Mouse (Mus musculus): ENCODE measurements around the gene Defb26. TPM values are rescaled to one million over a fixed set of nuclear protein-coding genes. Genes with fewer than 3 reads are reported as not detected.

Gene Defb26
- polyA plus RNA-seq (2012; rRNA removed) (not detected in 2 replicates), polyA plus RNA-seq (2014; fragmentation: Nextera tagmentation; extraction: Ambion mirVana) (not detected in 2 replicates)

GRCm38 (mm10) chr2:152511592-152511991 is at the start of gene Defb26:
Gene Defb26 (minus strand): TSS chr2:152511692.
- H3K9me3 ChIP-seq (ENCODE audit: control insufficient read depth, low read length): no peaks in the 10 kb centered on the region
- 85% methylated on average over 1 of the region's 1 CpGs for WGBS
- no peaks in the 10 kb centered on the region for H3K4me1 ChIP-seq (ENCODE audit: control insufficient read depth, insufficient read depth, low read length)
- H3K4me2 ChIP-seq (replicated peaks; ENCODE audit: low read depth, low read length, severe bottlenecking): no peak within 1 kb of the TSS
- no peak for ATAC-seq (ENCODE audit: low FRiP score, low read depth)
- no peak for DNase-seq (ENCODE audit: low spot score)
- H3K27me3 ChIP-seq (ENCODE audit: control insufficient read depth, insufficient read depth, low read length): no peaks in the 10 kb centered on the region
- no peaks in the 10 kb centered on the region for H3K36me3 ChIP-seq (ENCODE audit: control insufficient read depth, insufficient read depth, low read length)
- TF ChIP-seq POLR2A (IDR thresholded peaks at IDR 0.05; ENCODE audit: borderline replicate concordance, extremely low read depth, insufficient read depth, insufficient read length): no peak
- no peak within 1 kb of the TSS for H3K9ac ChIP-seq (ENCODE audit: low read depth, low read length, severe bottlenecking)
- no peak within 1 kb of the TSS for H3K4me3 ChIP-seq (replicated peaks; ENCODE audit: low read length)
- no peak within 1 kb of the TSS for H3K27ac ChIP-seq (replicated peaks; ENCODE audit: low read depth, low read length)

GRCm38 (mm10) chr2:152556655-152557054 is 45.2 kb upstream of the Defb26 start:
- Histone ChIP-seq H3K4me2 (replicated peaks; ENCODE audit: low read depth, low read length, severe bottlenecking) (no peak overlapping the region), H3K4me3 (replicated peaks; ENCODE audit: low read length) (no peak overlapping the region), H3K27ac (replicated peaks; ENCODE audit: low read depth, low read length) (no peak overlapping the region), H3K4me1 (ENCODE audit: control insufficient read depth, insufficient read depth, low read length) (no peaks in the 10 kb centered on the region), H3K9me3 (ENCODE audit: control insufficient read depth, low read length) (no peaks in the 10 kb centered on the region), H3K36me3 (ENCODE audit: control insufficient read depth, insufficient read depth, low read length) (no peaks in the 10 kb centered on the region), H3K9ac (ENCODE audit: low read depth, low read length, severe bottlenecking) (no peak overlapping the region), H3K27me3 (ENCODE audit: control insufficient read depth, insufficient read depth, low read length) (no peaks in the 10 kb centered on the region)
- DNase-seq (ENCODE audit: low spot score): no peak
- 83% methylated on average over 7 of the region's 7 CpGs for WGBS
- no peak for ATAC-seq (ENCODE audit: low FRiP score, low read depth)
- no peak for TF ChIP-seq POLR2A (IDR thresholded peaks at IDR 0.05; ENCODE audit: borderline replicate concordance, extremely low read depth, insufficient read depth, insufficient read length)

GRCm38 (mm10) chr2:152553774-152554423 is 42.4 kb upstream of the Defb26 start:
- H3K4me3 ChIP-seq (replicated peaks; ENCODE audit: low read length): no peak overlapping the region
- WGBS: 12% methylated on average over 16 of the region's 16 CpGs
- H3K27ac ChIP-seq (replicated peaks; ENCODE audit: low read depth, low read length): no peak overlapping the region
- H3K36me3 ChIP-seq (ENCODE audit: control insufficient read depth, insufficient read depth, low read length): no peaks in the 10 kb centered on the region
- ATAC-seq (ENCODE audit: low FRiP score, low read depth) (no peak), DNase-seq (ENCODE audit: low spot score) (peak; percentile 67)
- 0 out of 2 replicates have a peak overlapping the region, but pooled peaks have one; percentile 25 for H3K4me2 ChIP-seq (replicated peaks; ENCODE audit: low read depth, low read length, severe bottlenecking)
- H3K4me1 ChIP-seq (ENCODE audit: control insufficient read depth, insufficient read depth, low read length): no peaks in the 10 kb centered on the region
- H3K9me3 ChIP-seq (ENCODE audit: control insufficient read depth, low read length): no peaks in the 10 kb centered on the region
- no peaks in the 10 kb centered on the region for H3K27me3 ChIP-seq (ENCODE audit: control insufficient read depth, insufficient read depth, low read length)
- H3K9ac ChIP-seq (ENCODE audit: low read depth, low read length, severe bottlenecking): no peak overlapping the region
- TF ChIP-seq POLR2A (IDR thresholded peaks at IDR 0.05; ENCODE audit: borderline replicate concordance, extremely low read depth, insufficient read depth, insufficient read length): no peak

GRCm38 (mm10) chr2:152548124-152548523 is 36.6 kb upstream of the Defb26 start:
- WGBS: 77% methylated on average over 5 of the region's 5 CpGs
- H3K4me3 ChIP-seq (replicated peaks; ENCODE audit: low read length): no peak overlapping the region
- H3K9ac ChIP-seq (ENCODE audit: low read depth, low read length, severe bottlenecking): no peak overlapping the region
- H3K4me1 ChIP-seq (ENCODE audit: control insufficient read depth, insufficient read depth, low read length): no peaks in the 10 kb centered on the region
- no peaks in the 10 kb centered on the region for H3K27me3 ChIP-seq (ENCODE audit: control insufficient read depth, insufficient read depth, low read length)
- no peak overlapping the region for H3K27ac ChIP-seq (replicated peaks; ENCODE audit: low read depth, low read length)
- ATAC-seq (ENCODE audit: low FRiP score, low read depth): no peak
- H3K9me3 ChIP-seq (ENCODE audit: control insufficient read depth, low read length): no peaks in the 10 kb centered on the region
- TF ChIP-seq POLR2A (IDR thresholded peaks at IDR 0.05; ENCODE audit: borderline replicate concordance, extremely low read depth, insufficient read depth, insufficient read length): no peak
- H3K4me2 ChIP-seq (replicated peaks; ENCODE audit: low read depth, low read length, severe bottlenecking): no peak overlapping the region
- no peak for DNase-seq (ENCODE audit: low spot score)
- H3K36me3 ChIP-seq (ENCODE audit: control insufficient read depth, insufficient read depth, low read length): no peaks in the 10 kb centered on the region

- TF ChIP-seq POLR2A (IDR thresholded peaks at IDR 0.05; ENCODE audit: borderline replicate concordance, extremely low read depth, insufficient read depth, insufficient read length): no peak
- DNase-seq (ENCODE audit: low spot score): peak; percentile 45
- peak; percentile 55; the same call in 1 of the 2 replicates for ATAC-seq (ENCODE audit: low FRiP score, low read depth)
- Histone ChIP-seq H3K9ac (ENCODE audit: low read depth, low read length, severe bottlenecking) (no peak overlapping the region), H3K27me3 (ENCODE audit: control insufficient read depth, insufficient read depth, low read length) (no peaks in the 10 kb centered on the region), H3K4me3 (replicated peaks; ENCODE audit: low read length) (no peak overlapping the region), H3K36me3 (ENCODE audit: control insufficient read depth, insufficient read depth, low read length) (no peaks in the 10 kb centered on the region), H3K4me1 (ENCODE audit: control insufficient read depth, insufficient read depth, low read length) (no peaks in the 10 kb centered on the region), H3K27ac (replicated peaks; ENCODE audit: low read depth, low read length) (no peak overlapping the region), H3K9me3 (ENCODE audit: control insufficient read depth, low read length) (no peaks in the 10 kb centered on the region), H3K4me2 (replicated peaks; ENCODE audit: low read depth, low read length, severe bottlenecking) (no peak overlapping the region)
- WGBS: 19% methylated on average over 4 of the region's 4 CpGs
Observed at GRCm38 (mm10) chr2:152544691-152545090, 33.2 kb upstream of the Defb26 start.
